Mouse (Mus musculus): ENCODE measurements around the gene Hamp2. TPM values are rescaled to one million over a fixed set of nuclear protein-coding genes. Genes with fewer than 3 reads are reported as not detected.
"Not testable (repeated sequence)": the region's sequence is repeated elsewhere in the genome, so short reads cannot be mapped to it uniquely, and the experiment has no call there.

Hamp2 gene
- polyA plus RNA-seq (2012; rRNA removed) = 1.1 and 2.7 TPM in 2 replicates

DNA sequence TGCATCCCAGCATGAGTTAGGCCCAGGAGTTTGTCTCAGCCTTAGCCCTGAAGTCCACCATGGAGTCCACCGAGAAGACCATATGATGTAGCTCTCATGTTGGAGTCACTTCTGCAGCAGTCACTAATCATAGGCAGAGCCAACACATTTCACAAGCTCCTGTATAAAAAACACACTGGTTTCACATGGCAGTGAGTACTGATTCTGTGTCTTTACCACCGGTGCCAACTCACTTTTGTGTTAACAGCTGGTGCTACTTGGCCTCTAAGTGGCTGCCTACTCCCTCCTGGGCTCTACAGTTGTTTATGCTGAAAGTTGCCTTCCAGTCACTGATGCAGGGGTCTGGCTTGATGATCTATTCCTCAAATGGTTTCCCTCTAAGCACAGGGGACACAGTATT is at the start of gene Hamp2:
Hamp2 (minus strand) TSS at position 101 of the 400 bp plus-strand sequence.
- not testable (repeated sequence) for DNase-seq (ENCODE audit: low read depth)

GRCm38 (mm10) chr7:30973501-30974289 is 49.2 kb upstream of the Hamp2 start, which contains the start of gene Fam187b:
TSS of gene Fam187b (plus strand) at chr7:30973790.
- DNase-seq (ENCODE audit: low read depth) = peak; percentile 62

DNA sequence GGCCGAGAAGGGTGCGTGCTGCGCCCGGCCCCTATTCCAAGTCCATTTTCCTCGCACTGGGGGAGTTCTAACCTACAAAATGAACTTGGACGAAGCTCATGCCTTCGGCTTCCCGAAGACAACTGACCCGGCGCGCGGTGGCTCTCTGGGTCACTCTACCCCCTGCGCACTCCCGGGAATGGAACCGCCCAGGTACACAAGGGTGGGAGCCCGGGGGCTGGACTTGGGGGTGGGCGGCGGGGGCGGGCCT is 48.7 kb upstream of the Hamp2 start, which contains the start of gene Lsr:
Lsr (minus strand) TSS at position 214 of the 250 bp plus-strand sequence.
- DNase-seq (ENCODE audit: low read depth) = no peak

DNA sequence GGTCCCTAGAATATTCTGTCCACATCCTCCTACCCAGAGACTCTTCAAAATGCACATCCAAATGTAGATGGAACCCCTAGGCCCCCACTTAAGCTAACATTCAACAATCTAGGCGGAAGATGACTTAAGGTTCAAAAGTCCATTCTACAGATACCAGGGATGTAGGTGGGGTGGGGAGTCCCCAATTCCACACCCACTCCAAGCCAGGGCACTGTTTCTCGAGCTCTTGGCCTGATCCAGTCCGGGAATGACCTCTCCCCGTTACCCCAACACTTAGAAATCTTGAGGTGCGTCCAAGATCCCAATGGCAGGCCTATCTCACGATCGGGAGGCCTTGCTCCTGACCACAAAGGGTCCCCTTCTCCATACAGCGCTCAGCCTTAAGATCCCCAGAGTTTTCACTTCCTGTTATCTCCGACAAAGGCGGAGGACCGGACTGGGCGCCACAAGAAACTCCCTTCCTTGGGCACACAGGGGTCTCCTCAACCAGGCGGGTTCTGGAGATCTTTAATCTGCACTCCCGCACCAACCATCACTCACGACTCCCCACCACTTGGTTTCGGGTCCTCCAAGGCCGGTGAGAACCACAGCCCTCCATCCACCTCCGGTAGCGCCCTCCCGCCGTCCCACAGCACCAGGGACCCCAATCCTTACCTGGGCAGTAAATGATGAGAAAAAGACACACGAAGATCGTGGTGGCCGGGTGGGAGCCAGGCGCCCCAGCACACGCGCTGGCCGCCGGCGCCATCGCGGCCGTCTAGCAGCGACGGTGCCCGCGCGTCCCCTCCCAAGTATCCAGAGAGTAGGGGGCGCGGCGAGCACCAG is 48.2 kb upstream of the Hamp2 start:
- DNase-seq (ENCODE audit: low read depth) = no peak

DNA sequence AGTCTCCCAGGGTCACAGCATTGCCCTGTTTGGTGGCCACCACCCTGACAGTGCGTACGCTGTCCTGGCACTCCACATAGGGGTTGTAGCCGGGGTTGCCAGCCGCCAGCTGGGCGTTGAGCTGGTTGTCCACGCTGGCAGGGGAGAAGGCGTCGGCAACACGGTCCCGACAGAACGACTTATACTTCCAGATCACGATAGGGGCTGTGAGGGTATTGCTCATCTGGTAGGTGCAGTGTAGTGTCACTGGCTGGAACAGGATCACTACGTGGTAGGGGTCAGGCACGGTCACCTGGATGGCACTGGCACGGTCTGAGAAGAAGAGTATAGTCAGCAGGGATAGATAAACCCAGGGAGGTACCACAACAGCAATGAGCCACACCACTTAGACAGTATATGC is 47.4 kb upstream of the Hamp2 start:
- DNase-seq (ENCODE audit: low read depth) = no peak

- DNase-seq (ENCODE audit: low read depth) = no peak
Measured at GRCm38 (mm10) chr7:30969174-30969573, 44.7 kb upstream of the Hamp2 start.

- DNase-seq (ENCODE audit: low read depth) = no peak
Measured at GRCm38 (mm10) chr7:30968611-30969010, 44.1 kb upstream of the Hamp2 start.

DNA sequence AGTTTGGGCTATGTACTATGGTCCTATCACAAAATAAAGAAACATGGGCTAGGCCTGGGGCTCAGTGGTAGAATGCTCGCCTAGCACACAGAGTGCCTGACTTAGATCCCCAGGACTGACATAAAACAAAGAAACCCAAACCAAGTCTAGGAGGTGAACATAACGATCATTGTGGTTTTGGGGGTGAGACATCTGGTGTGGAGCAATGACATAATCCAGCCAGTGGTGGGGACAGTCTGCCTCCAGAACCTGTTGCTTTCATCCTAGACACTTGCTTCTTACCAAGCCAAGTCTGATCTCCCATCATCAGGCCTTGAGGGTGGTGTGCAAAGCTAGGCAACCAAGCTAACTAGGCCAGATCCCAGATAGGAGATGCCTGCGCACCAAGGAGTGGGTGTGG is 42.2 kb upstream of the Hamp2 start:
- DNase-seq (ENCODE audit: low read depth) = no peak

- DNase-seq (ENCODE audit: low read depth) = no peak
Measured at GRCm38 (mm10) chr7:30965677-30966076, 41.2 kb upstream of the Hamp2 start.

GRCm38 (mm10) chr7:30964366-30964765 is 39.9 kb upstream of the Hamp2 start:
- no peak for DNase-seq (ENCODE audit: low read depth)

DNA sequence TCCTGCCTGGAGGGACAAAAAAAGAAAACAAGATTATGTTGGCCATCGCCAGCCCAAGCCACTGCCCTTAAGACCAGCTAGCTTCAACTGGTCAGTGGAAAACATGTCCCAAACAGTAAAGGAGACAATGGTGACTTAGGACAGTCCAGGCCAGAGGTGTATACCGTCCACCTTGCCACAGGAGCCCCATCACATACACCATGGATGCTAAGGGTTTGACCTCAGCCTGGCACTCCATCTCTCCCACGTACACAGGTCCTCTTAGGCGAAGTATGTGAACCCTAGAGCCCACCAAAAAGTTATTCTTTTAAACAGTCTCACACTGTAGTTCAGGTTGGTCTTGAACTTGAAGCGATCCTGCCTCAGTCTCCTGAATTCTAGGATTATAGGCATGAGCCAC is 38.4 kb upstream of the Hamp2 start:
- DNase-seq (ENCODE audit: low read depth) = no peak

DNA sequence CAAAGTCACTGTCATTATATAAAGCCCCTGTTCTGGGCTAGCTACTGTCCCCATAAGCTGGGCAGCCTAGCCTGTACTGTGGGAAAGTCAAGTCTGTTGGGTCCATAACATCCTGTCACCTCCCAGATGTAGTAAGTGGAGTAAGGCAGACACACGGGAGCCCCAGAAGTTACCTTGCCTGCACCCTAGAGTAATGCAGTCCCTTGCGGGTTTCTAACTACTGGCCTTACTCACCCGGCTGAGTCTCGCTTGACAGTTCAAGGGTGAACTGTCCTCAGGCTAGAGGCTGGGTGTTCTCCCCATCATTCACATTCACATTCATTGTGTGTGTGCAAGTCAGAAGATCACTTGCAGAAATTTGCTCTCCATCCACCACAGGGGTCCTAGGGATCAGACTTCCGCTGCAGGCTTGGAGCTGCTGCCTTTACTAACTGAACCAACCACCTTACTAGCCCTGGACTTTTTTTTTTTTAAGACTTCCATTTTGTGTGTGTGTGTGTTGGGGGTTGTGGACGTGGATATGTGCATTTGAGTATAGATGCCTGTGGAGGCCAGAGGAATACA is 35.4 kb upstream of the Hamp2 start:
- no peak for DNase-seq (ENCODE audit: low read depth)

- DNase-seq (ENCODE audit: low read depth) = no peak
Measured at GRCm38 (mm10) chr7:30958866-30959487, 34.5 kb upstream of the Hamp2 start.

GRCm38 (mm10) chr7:30958109-30958865 is 33.8 kb upstream of the Hamp2 start:
- no peak for DNase-seq (ENCODE audit: low read depth)

DNA sequence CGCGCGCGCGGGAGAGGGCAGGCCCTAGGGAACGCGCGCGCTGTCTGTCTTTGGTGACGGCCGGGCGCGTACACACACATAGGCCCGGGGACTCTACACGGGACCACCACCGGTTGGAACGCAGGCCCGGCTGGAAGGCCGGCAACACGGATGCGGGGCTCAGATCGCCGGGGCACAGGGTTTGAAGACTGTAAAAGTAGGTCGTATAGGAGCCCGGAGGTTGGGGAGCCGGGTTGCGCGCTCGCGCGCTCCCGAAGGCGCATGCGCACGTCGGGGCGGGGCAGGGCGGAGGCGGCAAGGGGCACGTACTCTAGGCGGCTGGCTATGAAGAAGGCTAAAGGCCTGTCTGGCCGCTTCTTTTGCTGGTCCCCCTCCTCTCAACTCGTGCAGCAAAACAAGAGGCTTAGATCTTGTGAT is 32.9 kb upstream of the Hamp2 start:
- peak; percentile 37 for DNase-seq (ENCODE audit: low read depth)

DNA sequence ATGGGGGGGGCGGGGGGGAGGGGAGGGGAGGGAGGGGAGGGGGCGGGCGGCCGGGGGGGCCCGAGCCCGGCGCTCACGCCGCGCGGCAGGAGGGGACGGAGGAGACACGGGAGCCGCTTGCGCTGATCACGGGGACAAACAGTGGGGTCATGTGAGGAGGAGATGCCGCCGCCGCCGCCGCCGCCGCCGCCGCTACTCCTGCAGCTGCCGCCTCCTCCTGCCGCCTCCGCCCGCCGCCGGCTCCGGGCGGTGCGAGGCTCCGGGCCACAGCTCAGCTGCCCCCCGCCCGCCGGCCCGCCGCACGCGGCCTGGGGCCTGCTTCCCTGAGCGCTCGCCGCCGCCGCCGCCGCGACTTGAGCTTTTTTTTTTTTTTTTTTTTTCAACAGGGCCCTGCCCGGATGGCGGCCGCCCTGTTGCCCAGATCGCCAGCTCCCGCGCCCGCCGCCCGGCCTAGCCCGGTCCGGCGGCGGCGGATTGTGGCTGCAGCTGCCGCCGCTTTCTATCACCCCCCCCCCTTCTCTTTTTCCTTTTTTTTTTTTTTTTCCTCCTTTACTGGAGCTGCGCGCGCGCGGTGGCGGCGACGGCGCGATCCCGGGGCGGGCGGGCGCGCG is 32.4 kb upstream of the Hamp2 start, which contains the start of gene Usf2:
Usf2 (minus strand) TSS at position 48 of the 611 bp plus-strand sequence.
- no peak for DNase-seq (ENCODE audit: low read depth)

- no peak for DNase-seq (ENCODE audit: low read depth)
Measured at GRCm38 (mm10) chr7:30956357-30956751, 31.9 kb upstream of the Hamp2 start.

- no peak for DNase-seq (ENCODE audit: low read depth)
Measured at GRCm38 (mm10) chr7:30955584-30956356, 31.3 kb upstream of the Hamp2 start.

- no peak for DNase-seq (ENCODE audit: low read depth)
Measured at GRCm38 (mm10) chr7:30954971-30955520, 30.6 kb upstream of the Hamp2 start.

DNA sequence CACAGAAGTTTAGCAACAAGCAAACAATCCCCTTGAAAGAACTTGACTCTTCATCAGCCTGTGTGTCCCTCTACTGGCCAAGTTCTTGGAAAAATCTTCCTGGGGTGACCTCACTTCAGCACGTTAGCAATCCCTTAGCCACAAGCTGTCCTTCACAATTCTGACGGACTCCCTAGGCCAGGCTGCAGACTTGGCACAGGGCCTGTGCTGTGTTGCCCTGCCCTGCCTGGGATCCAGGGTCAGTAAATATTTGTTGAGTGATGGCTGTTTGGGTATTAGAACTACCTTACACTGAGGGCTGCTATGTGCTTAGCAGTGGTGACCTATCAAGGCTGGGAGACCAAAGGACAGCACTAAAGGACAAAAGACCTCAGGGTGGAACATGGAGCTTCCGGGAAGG is 29.6 kb upstream of the Hamp2 start:
- DNase-seq (ENCODE audit: low read depth) = no peak
